Mouse (Mus musculus): ENCODE data around the gene Gm37240. TPM values are rescaled to one million over a fixed set of nuclear protein-coding genes. Genes with fewer than 3 reads are reported as not detected.

Gm37240 gene
- polyA plus RNA-seq, 1 experiment: not detected

GRCm38 (mm10) chr3:84936252-84936651 is 951.1 kb downstream of the Gm37240 start:
- Histone ChIP-seq H3K27ac (ENCODE audit: insufficient read depth, low read depth, low read length) (no peak overlapping the region), H3K4me3 (ENCODE audit: insufficient read depth, low read length) (no peak overlapping the region), H3K4me1 (ENCODE audit: control insufficient read depth, insufficient read depth, low read length) (peaks cover 10% of the 10 kb centered on the region)
- TF ChIP-seq POLR2A (IDR thresholded peaks at IDR 0.05; ENCODE audit: borderline replicate concordance, low read depth, low read length) (no peak), CTCF (IDR thresholded peaks at IDR 0.05; ENCODE audit: low read depth, low read length) (no peak)

- no peak for TF ChIP-seq CTCF (IDR thresholded peaks at IDR 0.05; ENCODE audit: low read depth, low read length)
- no peak for TF ChIP-seq POLR2A (IDR thresholded peaks at IDR 0.05; ENCODE audit: borderline replicate concordance, low read depth, low read length)
- H3K27ac ChIP-seq (ENCODE audit: insufficient read depth, low read depth, low read length): no peak overlapping the region
- H3K4me3 ChIP-seq (ENCODE audit: insufficient read depth, low read length): no peak overlapping the region
- peaks cover 12% of the 10 kb centered on the region for H3K4me1 ChIP-seq (ENCODE audit: control insufficient read depth, insufficient read depth, low read length)
Observed at GRCm38 (mm10) chr3:84935729-84936128, 951.6 kb downstream of the Gm37240 start.

DNA sequence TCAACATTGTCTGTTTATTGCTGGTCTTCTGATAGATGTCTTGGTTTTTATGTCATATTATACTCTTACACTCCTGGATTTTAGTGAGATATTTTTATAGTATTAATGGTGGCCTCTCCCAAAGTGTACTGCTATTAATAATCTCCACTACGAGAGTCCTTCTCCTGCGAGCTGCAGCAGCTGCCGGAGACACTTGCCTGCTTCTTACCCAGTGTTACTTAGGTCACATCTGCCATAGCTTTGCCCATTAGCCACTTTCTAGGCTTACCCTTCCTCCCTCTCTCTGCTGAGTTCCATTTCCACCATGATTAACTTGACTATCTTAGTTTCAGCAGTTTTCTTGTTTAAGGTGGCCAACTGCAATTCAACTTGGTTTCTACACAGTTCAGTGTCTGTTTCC is 956.6 kb downstream of the Gm37240 start:
- Histone ChIP-seq H3K4me3 (ENCODE audit: insufficient read depth, low read length) (no peak overlapping the region), H3K4me1 (ENCODE audit: control insufficient read depth, insufficient read depth, low read length) (peaks cover 7% of the 10 kb centered on the region), H3K27ac (ENCODE audit: insufficient read depth, low read depth, low read length) (no peak overlapping the region)
- TF ChIP-seq CTCF (IDR thresholded peaks at IDR 0.05; ENCODE audit: low read depth, low read length) (no peak), POLR2A (IDR thresholded peaks at IDR 0.05; ENCODE audit: borderline replicate concordance, low read depth, low read length) (no peak)

GRCm38 (mm10) chr3:84929171-84929570 is 958.1 kb downstream of the Gm37240 start:
- TF ChIP-seq CTCF (IDR thresholded peaks at IDR 0.05; ENCODE audit: low read depth, low read length): no peak
- TF ChIP-seq POLR2A (IDR thresholded peaks at IDR 0.05; ENCODE audit: borderline replicate concordance, low read depth, low read length): no peak
- Histone ChIP-seq H3K27ac (ENCODE audit: insufficient read depth, low read depth, low read length) (no peak overlapping the region), H3K4me3 (ENCODE audit: insufficient read depth, low read length) (no peak overlapping the region), H3K4me1 (ENCODE audit: control insufficient read depth, insufficient read depth, low read length) (peaks cover 5% of the 10 kb centered on the region; the same call in 1 of the 2 replicates)

GRCm38 (mm10) chr3:84927901-84928300 is 959.4 kb downstream of the Gm37240 start:
- H3K4me3 ChIP-seq (ENCODE audit: insufficient read depth, low read length): no peak overlapping the region
- H3K4me1 ChIP-seq (ENCODE audit: control insufficient read depth, insufficient read depth, low read length): peaks cover 10% of the 10 kb centered on the region
- TF ChIP-seq POLR2A (IDR thresholded peaks at IDR 0.05; ENCODE audit: borderline replicate concordance, low read depth, low read length): no peak
- TF ChIP-seq CTCF (IDR thresholded peaks at IDR 0.05; ENCODE audit: low read depth, low read length): no peak
- H3K27ac ChIP-seq (ENCODE audit: insufficient read depth, low read depth, low read length): no peak overlapping the region

DNA sequence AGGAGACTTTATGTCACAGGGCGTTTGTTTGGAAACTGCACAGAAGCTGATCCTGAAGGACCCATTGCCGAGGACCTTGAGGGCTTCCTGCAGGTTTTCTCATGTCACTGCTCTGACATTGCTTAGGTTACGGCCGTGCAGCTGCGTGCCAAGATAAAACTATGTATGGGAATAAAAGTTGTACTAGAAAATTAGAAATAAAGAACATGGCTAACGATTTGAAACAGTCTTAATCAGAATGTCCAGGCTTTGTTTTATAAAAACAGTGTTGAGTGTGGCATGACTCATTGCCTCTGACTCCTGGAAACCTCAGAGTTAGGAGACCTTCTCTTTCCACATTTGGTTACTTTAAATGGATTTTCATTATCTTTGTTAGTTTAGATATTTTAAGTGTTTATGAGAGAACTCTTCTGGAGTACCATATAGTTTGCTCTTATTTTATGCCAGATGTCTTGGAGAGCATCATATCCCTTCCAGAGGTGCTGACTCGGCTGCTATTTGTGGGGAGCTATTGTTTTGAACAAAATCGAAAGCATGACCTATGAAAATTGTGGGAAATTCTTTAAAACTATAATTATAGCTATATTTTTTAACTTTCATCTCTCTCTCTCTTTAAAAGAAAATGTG is 960.0 kb downstream of the Gm37240 start:
- no peak for TF ChIP-seq POLR2A (IDR thresholded peaks at IDR 0.05; ENCODE audit: borderline replicate concordance, low read depth, low read length)
- no peak for TF ChIP-seq CTCF (IDR thresholded peaks at IDR 0.05; ENCODE audit: low read depth, low read length)
- Histone ChIP-seq H3K4me3 (ENCODE audit: insufficient read depth, low read length) (no peak overlapping the region), H3K4me1 (ENCODE audit: control insufficient read depth, insufficient read depth, low read length) (peaks cover 10% of the 10 kb centered on the region), H3K27ac (ENCODE audit: insufficient read depth, low read depth, low read length) (no peak overlapping the region)

GRCm38 (mm10) chr3:84926140-84926539 is 961.2 kb downstream of the Gm37240 start:
- TF ChIP-seq CTCF (IDR thresholded peaks at IDR 0.05; ENCODE audit: low read depth, low read length) (no peak), POLR2A (IDR thresholded peaks at IDR 0.05; ENCODE audit: borderline replicate concordance, low read depth, low read length) (no peak)
- H3K27ac ChIP-seq (ENCODE audit: insufficient read depth, low read depth, low read length): no peak overlapping the region

DNA sequence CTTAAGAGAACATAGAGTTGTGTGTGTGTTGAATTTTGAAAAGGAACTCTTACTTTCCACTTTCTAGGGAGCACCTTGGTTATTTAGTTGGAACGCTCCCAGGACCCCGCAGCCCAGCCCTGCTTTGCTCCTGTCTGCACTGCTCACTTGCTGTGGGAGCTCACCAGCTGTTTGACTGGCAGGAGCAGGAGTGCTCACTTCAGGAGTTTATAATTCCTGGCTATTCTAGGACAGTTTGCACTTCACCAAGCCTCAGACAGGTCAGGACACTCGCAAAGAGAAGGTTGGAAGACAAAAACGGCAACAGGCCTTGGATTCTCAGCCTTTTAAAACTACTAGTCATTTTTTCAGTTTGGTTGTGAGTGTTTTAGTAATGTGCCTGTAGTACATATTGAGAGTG is 962.1 kb downstream of the Gm37240 start:
- TF ChIP-seq CTCF (IDR thresholded peaks at IDR 0.05; ENCODE audit: low read depth, low read length) (no peak), POLR2A (IDR thresholded peaks at IDR 0.05; ENCODE audit: borderline replicate concordance, low read depth, low read length) (no peak)
- peaks cover 9% of the 10 kb centered on the region for H3K4me1 ChIP-seq (ENCODE audit: control insufficient read depth, insufficient read depth, low read length)
- no peak overlapping the region for H3K27ac ChIP-seq (ENCODE audit: insufficient read depth, low read depth, low read length)
- no peak overlapping the region for H3K4me3 ChIP-seq (ENCODE audit: insufficient read depth, low read length)

More at GRCm38 (mm10) chr3:84926140-84926539, 961.2 kb downstream of the Gm37240 start:
- no peak overlapping the region for H3K4me3 ChIP-seq (ENCODE audit: insufficient read depth, low read length)
- peaks cover 8% of the 10 kb centered on the region for H3K4me1 ChIP-seq (ENCODE audit: control insufficient read depth, insufficient read depth, low read length)

- peaks cover 12% of the 10 kb centered on the region for H3K4me1 ChIP-seq (ENCODE audit: control insufficient read depth, insufficient read depth, low read length)
Observed at GRCm38 (mm10) chr3:84923670-84924069, 963.6 kb downstream of the Gm37240 start.

DNA sequence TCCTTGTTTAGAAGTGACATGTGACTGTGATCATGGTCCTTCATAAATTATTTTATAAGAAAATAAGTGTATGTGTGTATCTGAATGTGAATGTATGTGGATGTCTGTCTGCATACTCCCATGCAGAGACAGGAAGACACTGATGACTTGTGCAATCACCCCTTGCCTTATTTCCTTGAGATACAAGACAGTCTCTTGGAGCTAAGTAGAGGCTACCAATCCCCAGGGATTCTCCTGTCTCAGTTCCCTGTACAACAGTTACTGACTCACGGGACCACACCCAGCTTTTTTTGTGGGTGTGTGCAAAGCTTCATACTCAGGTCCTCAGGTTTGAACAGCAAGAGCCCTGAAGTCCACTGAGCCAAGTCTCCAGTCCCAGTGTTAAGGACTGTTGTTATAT is 964.1 kb downstream of the Gm37240 start:
- Histone ChIP-seq H3K4me1 (ENCODE audit: control insufficient read depth, insufficient read depth, low read length) (peaks cover 13% of the 10 kb centered on the region), H3K4me3 (ENCODE audit: insufficient read depth, low read length) (no peak overlapping the region), H3K27ac (ENCODE audit: insufficient read depth, low read depth, low read length) (no peak overlapping the region)
- TF ChIP-seq POLR2A (IDR thresholded peaks at IDR 0.05; ENCODE audit: borderline replicate concordance, low read depth, low read length) (no peak), CTCF (IDR thresholded peaks at IDR 0.05; ENCODE audit: low read depth, low read length) (no peak)

More at GRCm38 (mm10) chr3:84923670-84924069, 963.6 kb downstream of the Gm37240 start:
- Histone ChIP-seq H3K4me3 (ENCODE audit: insufficient read depth, low read length) (no peak overlapping the region), H3K27ac (ENCODE audit: insufficient read depth, low read depth, low read length) (no peak overlapping the region)
- no peak for TF ChIP-seq CTCF (IDR thresholded peaks at IDR 0.05; ENCODE audit: low read depth, low read length)
- no peak for TF ChIP-seq POLR2A (IDR thresholded peaks at IDR 0.05; ENCODE audit: borderline replicate concordance, low read depth, low read length)

Measured in bone marrow macrophage, adult 2 months (primary cell).